Mouse (Mus musculus) myocyte (in vitro differentiated cells): ENCODE measurements at regions not wholly inside any gene's neighbourhood (a gene's known extent, or its start where the extent isn't known, plus 50 kb on each side); places are given as distances from the start of the nearest gene placed in this dataset.
A peak's percentile ranks its signal among the peaks of the same experiment; 100 is the strongest.

Source experiments
- H3K27me3 ChIP-seq: one replicate; pipeline ENCODE4 v1.6.1; 2011; ENCODE audit not compliant: control insufficient read depth, insufficient read depth, insufficient read length
- H3K36me3 ChIP-seq: one replicate; pipeline ENCODE4 v1.6.1; 2011; ENCODE audit not compliant: control insufficient read depth, insufficient read depth
- H3K4me2 ChIP-seq: one replicate; pipeline ENCODE4 v1.6.1; 2011; ENCODE audit warnings: low read depth, control low read depth
- H3K4me3 ChIP-seq: one replicate; pipeline ENCODE4 v1.5.1; 2011; ENCODE audit warnings: mild to moderate bottlenecking, control low read depth, moderate library complexity
- H3K79me2 ChIP-seq: one replicate; pipeline ENCODE4 v1.6.1; 2011; ENCODE audit not compliant: control insufficient read depth, insufficient read depth
- H3ac ChIP-seq: one replicate; pipeline ENCODE4 v1.6.1; 2011; ENCODE audit not compliant: control insufficient read depth, insufficient read length
- CEBPB ChIP-seq: IDR thresholded peaks from 2 replicates; pipeline ENCODE4 v1.6.1; 2011; ENCODE audit warnings: mild to moderate bottlenecking, moderate library complexity; ENCODE audit not compliant: poor library complexity, insufficient read depth, severe bottlenecking
- E2F4 ChIP-seq: IDR thresholded peaks from one replicate; pipeline ENCODE4 v1.6.1; 2011; ENCODE audit warnings: mild to moderate bottlenecking, control low read depth, moderate library complexity; ENCODE audit not compliant: insufficient read depth
- MAX ChIP-seq: IDR thresholded peaks from one replicate; pipeline ENCODE4 v1.6.1; 2011; ENCODE audit warnings: low read depth, mild to moderate bottlenecking, control low read depth
- MYOD1 ChIP-seq, 3 experiments: IDR thresholded peaks; one replicate each; pipeline ENCODE4 v1.6.1; 2011; ENCODE audit warnings: control low read depth in 2 of 3, low read depth in 2 of 3, mild to moderate bottlenecking in 2 of 3, moderate library complexity in 1 of 3; ENCODE audit not compliant: insufficient read length in 2 of 3, control insufficient read depth in 1 of 3
- MYOG ChIP-seq, 3 experiments: IDR thresholded peaks; one replicate each; pipeline ENCODE4 v1.6.1; 2011; ENCODE audit warnings: control low read depth in 2 of 3, low read depth in 2 of 3, mild to moderate bottlenecking in 2 of 3; ENCODE audit not compliant: insufficient read length in 2 of 3, control insufficient read depth in 1 of 3, insufficient read depth in 1 of 3
- POLR2A ChIP-seq: IDR thresholded peaks from one replicate; pipeline ENCODE4 v1.6.1; 2011; ENCODE audit warnings: low read depth, mild to moderate bottlenecking, control low read depth, moderate library complexity; ENCODE audit not compliant: insufficient read length
- POLR2AphosphoS2 ChIP-seq: IDR thresholded peaks from one replicate; pipeline ENCODE4 v1.6.1; 2011; ENCODE audit warnings: low read depth, control low read depth; ENCODE audit not compliant: insufficient read length
- REST ChIP-seq: IDR thresholded peaks from one replicate; pipeline ENCODE4 v1.6.1; 2011; ENCODE audit warnings: mild to moderate bottlenecking, control low read depth, moderate library complexity; ENCODE audit not compliant: insufficient read depth, insufficient read length
- SRF ChIP-seq: IDR thresholded peaks from one replicate; pipeline ENCODE4 v1.6.1; 2011; ENCODE audit warnings: low read depth; ENCODE audit not compliant: control insufficient read depth, insufficient read length
- TCF12 ChIP-seq: IDR thresholded peaks from one replicate; pipeline ENCODE4 v1.6.1; 2011; ENCODE audit warnings: mild to moderate bottlenecking, control low read depth; ENCODE audit not compliant: poor library complexity, insufficient read depth, severe bottlenecking
- TCF3 ChIP-seq: IDR thresholded peaks from one replicate; pipeline ENCODE4 v1.6.1; 2011; ENCODE audit warnings: low read depth, control low read depth; ENCODE audit not compliant: insufficient read length
- USF1 ChIP-seq: IDR thresholded peaks from one replicate; pipeline ENCODE4 v1.6.1; 2011; ENCODE audit warnings: low read depth, mild to moderate bottlenecking, control low read depth, moderate library complexity

GRCm38 (mm10) chr14:123201426-123202274 lies 217.8 kb upstream of the Tmtc4 start:
- no peaks in the 10 kb centered on the region for H3K36me3 ChIP-seq
- no peak for TF ChIP-seq TCF3
- no peak for TF ChIP-seq SRF
- TF ChIP-seq POLR2A, result no peak
- no peak for TF ChIP-seq CEBPB
- no peak for TF ChIP-seq MYOD1 (IDR thresholded peaks at IDR 0.05; ENCODE audit: control insufficient read depth in 1 of 3, insufficient read length in 2 of 3, low read depth in 2 of 3)
- no peak for TF ChIP-seq E2F4
- no peak for TF ChIP-seq MAX
- no peak for TF ChIP-seq REST
- no peak for TF ChIP-seq POLR2AphosphoS2
- TF ChIP-seq MYOG (IDR thresholded peaks at IDR 0.05; ENCODE audit: control insufficient read depth in 1 of 3, insufficient read depth in 1 of 3, insufficient read length in 2 of 3, low read depth in 2 of 3), result no peak
- TF ChIP-seq TCF12, result no peak
- TF ChIP-seq USF1, result no peak

GRCm38 (mm10) chr14:123199111-123199510 lies 215.3 kb upstream of the Tmtc4 start:
- Histone ChIP-seq H3K4me3 (no peak overlapping the region), H3ac (no peak overlapping the region), H3K4me2 (no peak overlapping the region), H3K79me2 (no peaks in the 10 kb centered on the region), H3K27me3 (no peaks in the 10 kb centered on the region), H3K36me3 (no peaks in the 10 kb centered on the region)
- TF ChIP-seq SRF (no peak), E2F4 (no peak), REST (no peak), MYOG (IDR thresholded peaks at IDR 0.05; ENCODE audit: control insufficient read depth in 1 of 3, insufficient read depth in 1 of 3, insufficient read length in 2 of 3, low read depth in 2 of 3) (no peak), USF1 (no peak), POLR2AphosphoS2 (no peak), TCF12 (no peak), MYOD1 (IDR thresholded peaks at IDR 0.05; ENCODE audit: control insufficient read depth in 1 of 3, insufficient read length in 2 of 3, low read depth in 2 of 3) (no peak)

More at GRCm38 (mm10) chr14:123201426-123202274, 217.8 kb upstream of the Tmtc4 start:
- Histone ChIP-seq H3K4me3 (no peak overlapping the region), H3K4me2 (peak overlapping the region; percentile 79), H3ac (no peak overlapping the region), H3K79me2 (no peaks in the 10 kb centered on the region), H3K27me3 (no peaks in the 10 kb centered on the region)

GRCm38 (mm10) chr14:123192574-123192973 lies 208.7 kb upstream of the Tmtc4 start:
- Histone ChIP-seq H3ac (no peak overlapping the region), H3K4me2 (no peak overlapping the region), H3K27me3 (no peaks in the 10 kb centered on the region), H3K36me3 (no peaks in the 10 kb centered on the region), H3K79me2 (no peaks in the 10 kb centered on the region), H3K4me3 (no peak overlapping the region)
- TF ChIP-seq MYOG (IDR thresholded peaks at IDR 0.05; ENCODE audit: control insufficient read depth in 1 of 3, insufficient read depth in 1 of 3, insufficient read length in 2 of 3, low read depth in 2 of 3), result no peak
- TF ChIP-seq MAX, result no peak
- TF ChIP-seq TCF3, result no peak
- no peak for TF ChIP-seq REST
- TF ChIP-seq POLR2AphosphoS2, result no peak

DNA sequence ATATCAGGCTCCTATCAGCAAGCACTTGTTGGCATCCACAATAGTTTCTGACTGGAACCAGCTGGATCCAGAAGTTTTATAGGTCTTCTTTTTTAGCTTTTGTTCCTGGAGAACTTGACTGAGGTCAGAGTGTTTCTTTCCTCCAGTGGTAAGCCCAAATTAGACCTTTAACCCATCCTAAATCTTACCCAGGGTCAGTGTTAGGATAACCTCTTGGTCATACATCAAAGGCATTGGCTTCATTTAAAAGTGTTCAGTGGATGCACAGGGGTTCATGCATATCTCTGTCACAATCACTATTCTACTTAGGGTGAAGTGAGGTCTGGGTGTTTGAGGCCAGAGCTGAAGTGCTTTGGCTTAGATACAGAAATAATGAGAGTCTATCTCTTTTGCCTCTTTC lies 206.9 kb upstream of the Tmtc4 start:
- H3K36me3 ChIP-seq, result no peaks in the 10 kb centered on the region
- H3ac ChIP-seq, result no peak overlapping the region
- H3K27me3 ChIP-seq, result no peaks in the 10 kb centered on the region
- no peak for TF ChIP-seq TCF12
- TF ChIP-seq MAX, result no peak
- no peak for TF ChIP-seq SRF
- no peak for TF ChIP-seq POLR2A
- TF ChIP-seq E2F4, result no peak
- TF ChIP-seq CEBPB, result no peak
- no peak for TF ChIP-seq USF1
- TF ChIP-seq POLR2AphosphoS2, result no peak
- no peak for TF ChIP-seq MYOD1 (IDR thresholded peaks at IDR 0.05; ENCODE audit: control insufficient read depth in 1 of 3, insufficient read length in 2 of 3, low read depth in 2 of 3)
- no peak for TF ChIP-seq TCF3
- no peak overlapping the region for H3K4me2 ChIP-seq
- no peak overlapping the region for H3K4me3 ChIP-seq
- no peaks in the 10 kb centered on the region for H3K79me2 ChIP-seq

DNA sequence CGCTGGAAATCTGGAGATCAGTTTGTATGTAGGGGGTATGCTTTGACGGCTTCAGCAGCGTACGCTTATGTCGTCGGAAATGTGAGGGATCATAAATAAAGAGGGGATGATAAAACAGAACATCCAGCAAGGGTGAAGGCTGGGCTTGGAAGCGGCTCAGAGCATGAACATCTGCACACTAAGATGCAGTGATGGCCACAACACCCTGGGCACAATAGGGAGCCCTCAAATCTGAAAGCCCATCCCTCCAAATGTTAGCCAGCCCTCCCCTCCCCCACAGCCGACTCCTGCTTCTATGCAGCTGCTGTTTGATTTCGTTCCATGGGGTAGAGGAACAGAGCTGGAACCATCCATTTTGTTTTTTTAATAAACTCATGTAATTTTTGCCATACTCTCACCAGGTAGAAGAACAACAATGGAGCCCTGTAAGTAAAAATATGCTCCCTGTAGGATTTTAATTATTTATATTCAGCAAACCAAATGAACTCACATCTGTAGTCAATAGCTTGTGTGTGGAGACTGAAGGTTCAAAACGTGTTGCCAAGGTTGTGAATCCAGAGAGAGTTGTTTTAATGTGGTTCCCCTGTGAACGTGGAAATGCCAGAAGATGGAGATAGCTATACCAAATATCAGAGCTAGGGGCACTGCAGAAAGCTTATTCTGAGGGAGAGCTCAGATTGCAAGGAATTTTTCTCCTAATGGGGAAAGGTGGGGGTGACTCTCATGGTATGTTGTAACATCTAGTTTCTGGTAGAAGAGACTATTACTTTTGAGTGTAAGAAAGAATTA lies 203.6 kb upstream of the Tmtc4 start:
- Histone ChIP-seq H3K36me3 (no peaks in the 10 kb centered on the region), H3K4me2 (no peak overlapping the region), H3ac (no peak overlapping the region), H3K79me2 (no peaks in the 10 kb centered on the region), H3K27me3 (no peaks in the 10 kb centered on the region), H3K4me3 (no peak overlapping the region)
- TF ChIP-seq TCF3 (no peak), CEBPB (no peak), REST (no peak), SRF (no peak), MYOD1 (IDR thresholded peaks at IDR 0.05; ENCODE audit: control insufficient read depth in 1 of 3, insufficient read length in 2 of 3, low read depth in 2 of 3) (no peak), MAX (no peak)
